Mouse (Mus musculus) small intestine, adult 2 months (tissue): Measurements from ENCODE around the gene Ccdc160.

ENCODE experiments used
- CTCF ChIP-seq: fragments of 200-500 bp; IDR thresholded peaks from 2 replicates; pipeline ENCODE4 v1.5.1; 2012; ENCODE audit warnings: low read depth, mild to moderate bottlenecking, control low read depth, inconsistent platforms, low read length, moderate library complexity, mixed read lengths; ENCODE audit not compliant: insufficient replicate concordance, insufficient read length; ENCODE audit errors: extremely low read depth
- POLR2A ChIP-seq: fragments of 200-500 bp; IDR thresholded peaks from 2 replicates; pipeline ENCODE4 v1.6.1; 2012; ENCODE audit warnings: low read depth, mild to moderate bottlenecking, control low read depth, inconsistent platforms, low read length, moderate library complexity

DNA sequence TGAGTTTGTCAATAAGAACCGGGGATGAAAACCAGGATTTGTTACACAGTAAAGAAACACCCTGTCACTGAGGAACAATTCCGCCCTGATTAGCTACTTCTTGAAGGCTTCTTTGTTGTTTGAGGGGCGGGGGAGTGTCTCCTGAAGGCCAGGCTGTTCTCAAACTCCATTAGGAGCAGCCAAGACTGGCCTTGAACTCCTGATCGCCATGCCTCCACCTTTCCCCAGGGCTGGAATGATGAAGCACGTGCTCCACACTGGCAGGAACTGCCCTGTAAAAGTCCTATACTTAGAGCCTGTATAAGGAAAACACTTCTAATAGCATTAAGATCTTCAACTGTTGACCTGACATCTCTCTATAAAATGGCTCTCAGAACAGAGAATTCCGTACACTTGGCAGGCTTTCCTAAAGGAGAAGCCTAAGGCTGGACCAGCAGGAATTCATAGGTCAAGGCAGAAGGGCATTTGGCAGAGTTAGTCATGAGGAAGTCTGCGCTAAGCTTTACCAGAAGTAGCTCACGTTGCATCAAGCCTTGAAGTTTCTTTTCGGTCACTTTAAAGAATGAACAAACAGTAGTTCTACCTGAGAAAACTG is 6.1 kb downstream of the Ccdc160 start:
- TF ChIP-seq CTCF (no peak), POLR2A (no peak)
